Mouse (Mus musculus) G1E (cell line): ENCODE data around the gene Zdhhc7.

Experiments used
- CTCF ChIP-seq: IDR thresholded peaks from 2 replicates; pipeline ENCODE4 v1.5.1; 2012; ENCODE audit warnings: low read depth, low read length, inconsistent platforms, mixed read lengths
- TAL1 ChIP-seq: conservative IDR thresholded peaks from 2 replicates; pipeline ENCODE4 v1.6.1; 2012; ENCODE audit warnings: low read depth, low read length, inconsistent platforms, mixed read lengths

- TF ChIP-seq CTCF (no peak), TAL1 (no peak)
Observed at GRCm38 (mm10) chr8:120129547-120129946, 28.3 kb upstream of the Zdhhc7 start.
